Mouse (Mus musculus) layer of hippocampus, postnatal 10 days (tissue): Measurements from ENCODE around the gene Phxr2. TPM values are rescaled to one million over a fixed set of nuclear protein-coding genes. Genes with fewer than 3 reads are reported as not detected.
A peak's percentile ranks its signal among the peaks of the same experiment; 100 is the strongest.

Experiments used
- DNase-seq, 2 experiments: peaks; one replicate each; pipeline ENCODE4 v3.0.0; 2021; ENCODE audit warnings: low spot score in 2 of 2
- total RNA-seq, 2 experiments: library from RNA; stranded (reverse); gene quantifications; 2 replicates each; pipeline ENCODE4 v1.2.3; 2021

Phxr2 gene
- total RNA-seq, 2 experiments from 2014 or later, result not detected

DNA sequence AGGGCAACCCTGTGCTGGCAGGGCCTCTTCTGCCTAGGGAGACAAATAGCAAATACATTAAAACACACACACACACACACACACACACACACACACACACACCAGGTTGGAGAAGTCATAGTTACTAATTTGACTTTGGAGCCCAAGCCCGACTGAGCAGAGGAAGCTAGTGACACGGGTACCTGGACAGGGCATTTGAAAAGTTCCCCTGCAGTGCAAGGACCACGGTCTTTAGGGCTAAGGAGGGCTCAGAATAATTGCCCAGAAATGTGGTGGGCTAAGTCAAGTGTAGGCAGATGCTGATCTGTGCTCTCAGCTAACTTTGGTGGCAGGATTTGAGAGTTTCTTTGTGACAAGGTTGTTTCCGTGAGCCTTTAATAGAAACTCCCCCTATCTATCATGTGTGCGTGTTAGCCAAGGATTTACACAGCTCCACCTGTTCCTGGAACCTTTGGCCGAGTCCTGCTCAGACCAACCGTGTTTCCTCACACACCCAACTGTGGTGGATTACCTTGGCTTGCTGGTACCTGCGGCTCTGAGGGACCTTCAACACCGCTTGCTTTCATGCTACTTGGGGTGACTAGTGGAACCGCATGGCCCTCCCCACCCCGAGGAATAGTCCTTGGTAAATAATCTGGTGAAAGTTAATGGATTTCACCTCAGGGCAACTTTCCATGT is 6.6 kb upstream of the Phxr2 start:
- no peak for DNase-seq

DNA sequence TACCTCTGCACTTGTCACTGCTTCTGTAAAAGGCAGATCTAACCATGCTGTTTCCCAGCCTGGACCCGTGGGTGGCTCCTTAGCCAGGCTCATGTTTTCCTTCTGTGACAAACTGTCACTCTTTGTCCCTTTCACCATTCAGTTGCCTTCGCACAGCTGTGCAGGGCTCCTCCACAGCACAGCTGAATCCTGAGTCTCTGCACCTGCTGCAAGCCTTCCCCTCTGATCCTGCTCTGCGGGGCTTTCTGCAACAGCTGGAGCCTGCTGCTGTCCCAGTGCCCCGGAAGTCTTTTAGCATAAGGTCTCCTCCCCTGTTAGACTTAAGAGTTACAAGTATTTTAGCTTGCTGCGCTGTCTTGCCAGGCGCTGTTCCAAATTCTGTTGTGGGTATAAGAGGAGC is 6.1 kb upstream of the Phxr2 start:
- DNase-seq, result peak; percentile 29 to 32

DNA sequence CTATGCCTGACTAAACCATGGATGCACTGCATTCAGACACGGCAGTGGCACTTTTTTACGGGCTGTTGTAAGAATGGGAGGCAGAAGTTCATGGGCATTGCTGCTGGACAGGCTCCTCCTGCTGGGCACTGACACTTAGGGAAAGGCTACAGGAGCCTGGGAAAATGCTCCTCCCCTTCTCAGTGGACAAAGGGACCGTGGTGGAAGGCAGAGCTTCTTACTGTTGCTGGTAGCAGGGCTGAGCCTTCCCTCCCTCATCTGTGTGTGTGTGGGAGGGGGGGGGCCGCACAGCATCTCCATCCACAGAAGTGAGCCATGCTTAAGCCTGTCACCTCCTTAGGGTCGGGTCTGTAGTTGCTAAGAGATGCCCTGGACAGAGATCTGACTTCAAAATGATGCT is 5.2 kb upstream of the Phxr2 start:
- peak in 1 of 2 experiments; percentile 12 for DNase-seq

GRCm38 (mm10) chr10:99130611-99131010 is 4.5 kb upstream of the Phxr2 start:
- DNase-seq, result peak in 1 of 2 experiments; percentile 22

DNA sequence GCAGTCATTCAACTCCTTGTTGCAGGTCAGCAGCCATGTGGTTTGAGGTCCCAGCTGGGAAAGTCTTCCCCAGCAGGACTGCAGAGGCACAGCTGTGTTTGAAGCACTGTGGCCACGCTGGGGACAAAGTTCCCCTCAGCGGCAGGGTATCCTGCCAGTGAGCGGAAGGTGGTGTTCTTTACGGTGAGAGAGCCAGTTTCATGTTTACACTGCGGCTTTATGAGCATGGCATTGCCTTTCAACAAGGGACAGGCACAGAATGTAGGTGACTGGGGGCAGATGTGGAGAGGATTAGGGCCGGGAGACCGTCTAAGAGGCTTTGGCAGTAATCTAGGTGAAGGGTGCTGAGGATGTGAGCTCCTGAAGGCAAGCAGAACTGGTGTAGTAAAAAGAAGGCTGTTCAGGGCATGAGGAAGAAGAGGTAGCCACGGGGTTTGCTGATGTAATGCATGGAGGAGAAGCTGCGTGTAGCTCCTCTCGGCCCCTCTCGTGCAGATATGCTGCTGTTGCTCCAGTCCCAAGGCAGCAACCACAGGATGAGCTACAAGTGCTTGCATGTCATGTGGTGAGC is 1.7 kb upstream of the Phxr2 start:
- DNase-seq, result no peak

GRCm38 (mm10) chr10:99126954-99127353 is 829 bp upstream of the Phxr2 start:
- DNase-seq, result no peak

- no peak for DNase-seq
Observed at GRCm38 (mm10) chr10:99119471-99119870, 6.7 kb downstream of the Phxr2 start.

- DNase-seq, result no peak
Observed at GRCm38 (mm10) chr10:99118697-99119096, 7.4 kb downstream of the Phxr2 start.

- DNase-seq, result no peak
Observed at GRCm38 (mm10) chr10:99117876-99118275, 8.2 kb downstream of the Phxr2 start.

- DNase-seq, result no peak
Observed at GRCm38 (mm10) chr10:99116650-99117615, 9.2 kb downstream of the Phxr2 start.

DNA sequence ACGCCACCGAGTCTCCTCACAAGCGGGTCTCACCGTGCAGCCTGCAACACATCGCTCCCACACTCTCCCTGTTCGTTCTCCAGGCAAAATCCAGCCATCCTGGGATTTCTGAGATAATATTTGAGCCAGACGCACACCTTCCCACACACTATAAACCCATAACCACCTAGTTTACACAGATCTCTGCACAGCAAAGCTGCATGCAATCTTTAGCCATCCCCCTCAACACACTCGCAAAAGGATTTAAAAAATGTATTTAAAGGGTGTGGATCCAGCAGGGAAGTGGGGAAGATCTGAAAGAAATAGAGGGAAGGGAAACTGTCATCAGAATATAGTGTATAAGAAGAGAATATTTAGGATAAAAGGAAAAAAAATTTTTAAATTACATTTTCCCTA is 9.9 kb downstream of the Phxr2 start:
- DNase-seq, result no peak

GRCm38 (mm10) chr10:99115471-99116236 is 10.5 kb downstream of the Phxr2 start:
- no peak for DNase-seq

DNA sequence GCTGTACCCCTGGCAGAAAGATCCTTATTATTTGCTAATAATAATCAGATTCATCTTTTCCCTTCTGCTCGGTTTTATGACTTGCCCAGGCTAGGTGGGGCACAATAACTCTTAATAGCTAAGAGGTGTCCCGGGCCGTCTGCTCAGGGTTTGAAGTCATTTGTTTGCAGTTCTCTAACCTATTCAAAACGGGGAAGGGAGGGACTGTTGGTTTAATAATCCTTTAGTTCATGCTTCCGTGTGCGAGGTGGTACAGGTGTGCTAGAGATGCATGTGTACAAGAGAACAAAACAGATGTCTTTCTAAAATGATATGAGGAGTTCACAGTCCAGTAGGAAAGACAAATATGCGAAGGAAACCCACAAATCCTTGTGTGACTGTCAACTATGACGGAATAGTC is 11.8 kb downstream of the Phxr2 start:
- no peak for DNase-seq

DNA sequence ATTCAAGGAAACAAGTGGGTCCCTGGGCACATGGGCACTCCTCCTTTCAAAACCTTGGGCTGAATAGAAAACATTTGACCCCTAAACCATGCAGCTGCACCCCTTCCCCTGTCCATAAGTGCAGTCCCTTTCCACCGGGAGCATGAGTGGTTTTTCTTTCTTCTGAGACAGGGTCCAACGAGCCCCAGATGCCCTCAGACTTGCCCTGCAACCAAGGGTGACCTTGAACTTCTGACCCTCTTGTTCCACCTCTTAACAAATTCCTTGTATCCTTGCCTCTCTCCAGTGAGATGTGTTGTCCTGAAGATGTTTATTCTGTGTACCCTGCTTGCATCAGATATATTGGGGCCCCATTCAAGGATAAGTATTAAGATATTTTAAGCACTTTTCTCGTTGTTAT is 12.6 kb downstream of the Phxr2 start:
- no peak for DNase-seq

- no peak for DNase-seq
Observed at GRCm38 (mm10) chr10:99108431-99108982, 17.6 kb downstream of the Phxr2 start.

DNA sequence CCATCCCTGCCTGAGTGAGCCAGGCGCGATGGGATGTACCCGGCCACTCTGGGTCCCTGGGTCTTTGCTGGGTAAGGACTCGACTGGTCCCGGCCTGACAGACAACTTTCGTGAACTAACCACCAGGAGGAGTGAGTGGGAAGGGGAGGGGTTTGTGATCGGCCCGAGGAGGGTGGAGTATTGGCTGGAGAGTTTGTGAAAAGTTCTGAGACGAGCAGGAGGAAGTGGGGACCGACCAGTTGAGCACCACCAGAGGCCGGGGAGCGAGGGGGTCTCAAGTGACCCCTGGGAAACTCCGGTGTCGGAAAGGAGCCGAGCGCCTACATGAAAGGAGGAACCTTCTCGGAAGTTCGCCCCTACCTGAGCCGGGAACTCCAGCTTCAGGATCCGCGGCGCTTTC is 18.2 kb downstream of the Phxr2 start, which contains the start of gene Galnt4:
TSS of gene Galnt4 (plus strand) at position 196 of the 400 bp plus-strand sequence.
- peak; percentile 67 to 76 for DNase-seq

DNA sequence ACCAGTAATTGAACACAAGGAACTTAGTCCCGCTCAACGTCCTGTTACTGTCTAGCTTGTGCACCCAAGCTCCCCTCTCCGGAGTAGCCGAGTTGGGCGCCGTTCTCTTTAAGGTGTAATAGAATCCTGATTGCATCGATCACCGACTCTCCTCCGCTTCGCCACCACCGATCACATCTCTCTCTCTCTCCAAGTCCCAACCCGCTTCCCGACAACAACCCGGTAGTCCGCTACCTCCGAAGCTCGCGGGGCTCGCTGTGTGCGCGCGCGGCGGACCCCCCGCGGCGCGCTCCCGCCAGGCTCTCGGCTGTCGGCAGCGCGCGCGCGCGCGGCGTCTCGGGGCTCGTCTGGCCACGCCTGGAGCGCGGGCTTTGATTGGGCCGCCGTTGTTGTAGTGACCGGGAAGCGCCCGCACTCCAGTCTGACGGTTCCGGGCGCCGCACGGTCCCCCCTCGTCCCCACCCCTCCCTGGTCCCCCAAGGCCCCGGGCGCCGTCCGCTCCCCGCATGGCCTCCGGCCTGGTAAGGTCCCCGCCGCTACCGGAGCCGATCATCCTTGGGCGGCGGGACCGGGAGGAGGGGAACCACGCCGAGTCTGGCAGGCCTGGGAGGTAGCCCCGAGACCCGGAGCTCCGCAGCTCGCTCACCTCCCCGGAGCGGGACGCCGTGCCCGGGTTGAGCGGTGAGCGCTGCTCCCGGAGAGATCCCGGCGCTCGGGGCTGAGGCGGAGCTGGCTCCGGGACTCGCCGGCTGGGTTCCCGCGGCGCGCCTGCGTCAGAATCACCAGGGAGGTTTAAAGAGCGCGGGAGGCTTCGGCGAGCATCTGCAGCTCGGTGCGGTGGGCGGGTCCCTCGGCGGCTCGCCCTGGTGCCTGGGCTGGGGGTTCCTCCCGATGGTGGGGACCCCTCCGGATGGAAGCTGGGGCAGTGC is 19.2 kb downstream of the Phxr2 start, which contains the start of gene Poc1b:
TSS of gene Poc1b (plus strand) at position 334 of the 929 bp plus-strand sequence.
- DNase-seq, result peak; percentile 79 to 88

DNA sequence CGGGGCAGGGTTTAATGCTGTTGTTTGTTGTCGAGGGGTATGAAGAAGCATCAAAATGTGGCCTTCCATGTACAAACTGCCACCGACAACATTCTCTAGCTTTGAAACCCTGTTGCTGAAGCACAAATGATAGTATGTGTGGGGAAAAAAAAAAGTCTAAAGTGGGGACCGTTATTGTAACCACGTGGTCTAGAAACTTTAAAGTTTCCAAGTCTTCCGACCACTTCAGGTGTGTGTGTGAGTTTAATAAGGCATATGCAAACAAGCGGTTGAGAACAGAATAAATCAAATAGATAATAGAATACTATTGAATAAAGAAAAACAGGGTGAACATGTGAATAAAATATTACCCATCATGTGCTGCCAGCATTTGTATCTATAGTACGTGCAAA is 19.8 kb downstream of the Phxr2 start:
- DNase-seq, result no peak

DNA sequence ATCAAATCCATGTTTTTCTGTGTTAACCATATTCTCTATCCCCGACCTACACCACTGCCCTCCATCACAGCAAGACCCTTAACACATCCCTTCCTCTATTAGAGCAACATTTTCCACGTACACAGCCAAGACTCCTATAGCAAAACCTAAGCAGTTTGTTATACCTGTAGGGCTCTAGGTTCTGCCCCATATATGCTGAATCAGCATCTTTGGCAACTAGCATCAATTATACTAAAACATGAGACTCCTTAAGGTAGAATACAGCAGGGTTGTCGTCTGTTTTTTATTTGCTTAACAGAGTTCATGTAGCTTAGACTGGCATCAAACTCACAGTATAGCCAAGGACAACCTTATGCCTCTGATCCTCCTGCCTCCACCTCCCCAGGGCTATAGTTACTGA is 20.6 kb downstream of the Phxr2 start:
- no peak for DNase-seq

- DNase-seq, result peak; percentile 49 to 62
Observed at GRCm38 (mm10) chr10:99097374-99097773, 28.8 kb downstream of the Phxr2 start.
